Mouse (Mus musculus) C2C12 (cell line): ENCODE results near the gene Pkn3. TPM values are rescaled to one million over a fixed set of nuclear protein-coding genes. Genes with fewer than 3 reads are reported as not detected.
A peak's percentile ranks its signal among the peaks of the same experiment; 100 is the strongest.

ENCODE experiments used
- H3K27me3 ChIP-seq: one replicate; pipeline ENCODE4 v1.6.1; 2011; ENCODE audit not compliant: control insufficient read depth, insufficient read depth, insufficient read length
- H3K36me3 ChIP-seq: one replicate; pipeline ENCODE4 v1.6.1; 2011; ENCODE audit not compliant: control insufficient read depth, insufficient read depth
- H3K4me3 ChIP-seq: one replicate; pipeline ENCODE4 v1.5.1; 2011; ENCODE audit warnings: mild to moderate bottlenecking, control low read depth; ENCODE audit not compliant: poor library complexity, insufficient read depth, severe bottlenecking
- H3K79me2 ChIP-seq: one replicate; pipeline ENCODE4 v1.6.1; 2011; ENCODE audit not compliant: control insufficient read depth, insufficient read depth
- H3K79me3 ChIP-seq: one replicate; pipeline ENCODE4 v1.6.1; 2011; ENCODE audit warnings: low read depth, control low read depth
- H3ac ChIP-seq: one replicate; pipeline ENCODE3; 2011; ENCODE audit warnings: low read depth; ENCODE audit not compliant: control insufficient read depth, insufficient read length
- CEBPB ChIP-seq: IDR thresholded peaks from one replicate; pipeline ENCODE4 v1.6.1; 2011; ENCODE audit warnings: low read depth, mild to moderate bottlenecking, control low read depth, moderate library complexity
- CTCF ChIP-seq: IDR thresholded peaks from one replicate; pipeline ENCODE4 v1.5.1; 2011; ENCODE audit not compliant: control insufficient read depth, insufficient read depth, insufficient read length
- FOSL1 ChIP-seq: IDR thresholded peaks from one replicate; pipeline ENCODE4 v1.8.0; 2011; ENCODE audit warnings: mild to moderate bottlenecking, low read length; ENCODE audit not compliant: poor library complexity, insufficient read depth, severe bottlenecking
- MAX ChIP-seq: IDR thresholded peaks from one replicate; pipeline ENCODE4 v1.6.1; 2011; ENCODE audit warnings: mild to moderate bottlenecking, control low read depth
- MYOD1 ChIP-seq: IDR thresholded peaks from one replicate; pipeline ENCODE4 v1.6.1; 2011; ENCODE audit warnings: low read depth; ENCODE audit not compliant: control insufficient read depth, insufficient read length
- MYOG ChIP-seq: IDR thresholded peaks from one replicate; pipeline ENCODE4 v1.6.1; 2011; ENCODE audit not compliant: control insufficient read depth, insufficient read length; ENCODE audit errors: extremely low read depth
- USF1 ChIP-seq: IDR thresholded peaks from one replicate; pipeline ENCODE4 v1.6.1; 2011; ENCODE audit warnings: low read depth, mild to moderate bottlenecking, control low read depth, moderate library complexity
- polyA plus RNA-seq: library from polyadenylated mRNA; unstranded; fragments of >200 nt; fragmentation: generic; extraction: Trizol; gene quantifications from one replicate; pipeline ENCODE4 v1.2.1, GENCODE M21; 2012; ENCODE audit warnings: missing spikeins

Gene Pkn3
- polyA plus RNA-seq, 1 experiment: 5.5 TPM

DNA sequence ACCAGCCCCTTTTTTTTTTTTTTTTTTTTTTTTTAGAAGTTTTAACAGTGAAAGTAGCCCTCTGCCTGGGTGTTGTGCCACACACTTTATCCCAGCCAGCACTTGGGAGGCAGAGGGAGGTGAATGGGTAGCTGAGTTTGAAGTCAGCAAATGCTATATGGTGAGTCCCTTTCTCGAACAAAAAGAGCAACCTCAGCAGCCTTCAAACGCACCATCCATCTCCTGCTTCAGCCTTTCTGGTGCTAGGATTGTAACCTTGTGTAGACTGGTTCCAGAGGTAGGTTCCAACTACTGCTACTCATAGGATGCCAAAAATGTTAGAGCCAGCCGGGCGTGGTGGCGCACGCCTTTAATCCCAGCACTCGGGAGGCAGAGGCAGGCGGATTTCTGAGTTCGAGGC lies 1.0 kb upstream of the Pkn3 start:
- peaks cover 32% of the 10 kb centered on the region for H3K36me3 ChIP-seq
- no peaks in the 10 kb centered on the region for H3K79me3 ChIP-seq
- peaks cover 7% of the 10 kb centered on the region for H3K79me2 ChIP-seq
- TF ChIP-seq CEBPB (no peak), USF1 (no peak), MYOG (no peak), MAX (no peak), FOSL1 (no peak), MYOD1 (no peak), CTCF (no peak)
- H3K27me3 ChIP-seq: no peaks in the 10 kb centered on the region
- H3ac ChIP-seq: no peak overlapping the region
- H3K4me3 ChIP-seq: no peak overlapping the region

DNA sequence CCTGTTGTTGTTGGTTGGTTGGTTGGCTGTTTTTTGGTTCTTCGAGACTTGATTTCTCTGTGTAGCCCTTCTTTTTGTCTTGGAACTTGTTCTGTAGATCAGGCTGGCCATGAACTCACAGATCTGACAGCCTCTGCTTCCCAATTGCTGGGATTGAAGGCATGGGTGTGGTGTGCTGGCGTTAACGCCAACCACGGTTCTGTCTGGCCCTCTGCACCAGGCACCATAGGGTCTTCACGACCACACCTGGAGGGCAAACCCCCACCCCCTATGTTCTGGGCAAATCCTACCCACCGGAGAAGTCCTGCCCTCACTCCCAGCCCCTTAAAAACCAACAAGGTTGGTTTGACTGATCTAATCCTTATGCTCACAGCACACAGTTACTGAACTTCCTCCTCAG lies 525 bp upstream of the Pkn3 start:
- TF ChIP-seq MAX (no peak), MYOD1 (no peak), MYOG (no peak), USF1 (no peak), CTCF (no peak)
- Histone ChIP-seq H3K27me3 (no peaks in the 10 kb centered on the region), H3K4me3 (peak overlapping the region; percentile 56), H3K79me2 (peaks cover 7% of the 10 kb centered on the region), H3K79me3 (no peaks in the 10 kb centered on the region), H3ac (no peak overlapping the region), H3K36me3 (peaks cover 28% of the 10 kb centered on the region)

- Histone ChIP-seq H3K36me3 (peaks cover 14% of the 10 kb centered on the region), H3K79me3 (no peaks in the 10 kb centered on the region), H3ac (peak overlapping the region; percentile 1), H3K79me2 (peaks cover 1% of the 10 kb centered on the region), H3K27me3 (no peaks in the 10 kb centered on the region), H3K4me3 (peak overlapping the region; percentile 56)
- TF ChIP-seq CEBPB: no peak
- TF ChIP-seq CTCF: no peak
- TF ChIP-seq MYOG: no peak
- no peak for TF ChIP-seq USF1
- TF ChIP-seq MYOD1: no peak
- no peak for TF ChIP-seq MAX
- TF ChIP-seq FOSL1: no peak
These were observed 847 bp downstream of the Pkn3 start for GRCm38 (mm10) chr2:30078349-30078712.

DNA sequence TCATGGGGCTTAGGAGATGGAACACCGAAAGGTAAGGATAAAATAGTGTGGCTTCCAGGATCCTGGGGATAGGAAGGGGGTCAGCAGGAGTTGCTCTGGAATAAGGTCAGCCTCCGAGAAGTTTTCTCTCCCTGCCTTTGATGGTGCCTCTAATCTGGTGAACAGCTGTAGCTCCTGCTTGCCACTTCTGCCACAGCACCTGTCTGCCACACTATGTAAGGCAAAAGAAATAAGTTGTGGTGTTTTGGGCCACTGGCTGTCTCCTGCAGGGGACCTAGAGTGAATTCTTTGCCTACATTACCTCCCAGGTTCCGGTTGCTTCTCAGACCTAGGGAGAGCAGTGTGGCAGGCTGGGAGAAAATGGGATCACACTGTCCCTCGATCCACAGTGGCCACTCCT lies 1.3 kb downstream of the Pkn3 start:
- TF ChIP-seq CTCF: no peak
- H3K27me3 ChIP-seq: no peaks in the 10 kb centered on the region
- H3K79me3 ChIP-seq: no peaks in the 10 kb centered on the region
- H3K36me3 ChIP-seq: peaks cover 10% of the 10 kb centered on the region
- no peak overlapping the region for H3ac ChIP-seq
- H3K79me2 ChIP-seq: no peaks in the 10 kb centered on the region
- no peak overlapping the region for H3K4me3 ChIP-seq

DNA sequence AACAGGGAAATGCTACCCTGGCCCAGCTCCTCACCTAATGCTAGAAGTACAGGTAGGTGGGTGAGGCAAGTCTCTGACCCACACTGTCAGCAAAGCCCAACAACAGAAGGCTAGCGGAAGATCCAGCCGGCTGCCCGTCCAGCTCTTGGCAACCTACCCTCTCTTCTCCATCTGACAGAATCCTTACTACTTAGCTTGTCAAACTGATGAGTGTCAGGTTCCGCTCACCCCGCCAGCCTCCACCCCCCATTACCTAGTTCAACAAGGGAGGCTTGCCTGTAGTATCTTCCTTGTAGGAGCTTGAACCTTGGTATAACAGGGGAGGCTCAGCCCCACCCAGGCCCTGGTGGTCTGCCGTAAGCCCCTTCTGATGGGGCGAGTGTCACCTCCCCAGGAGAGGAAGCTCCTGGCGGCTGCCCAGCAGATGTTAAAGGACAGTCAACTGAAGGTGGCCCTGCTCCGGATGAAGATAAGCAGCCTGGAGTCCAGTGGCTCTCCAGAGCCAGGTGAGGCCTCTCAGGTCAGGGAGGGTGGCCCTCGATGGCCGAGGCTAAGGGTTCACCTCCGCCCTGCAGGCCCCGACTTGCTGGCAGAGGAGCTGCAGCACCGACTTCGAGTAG lies 2.8 kb downstream of the Pkn3 start:
- TF ChIP-seq CEBPB (no peak), MYOG (no peak), MYOD1 (no peak), MAX (no peak), FOSL1 (no peak), CTCF (no peak), USF1 (no peak)
- H3K36me3 ChIP-seq: no peaks in the 10 kb centered on the region
- H3ac ChIP-seq: no peak overlapping the region
- H3K79me2 ChIP-seq: no peaks in the 10 kb centered on the region
- no peaks in the 10 kb centered on the region for H3K27me3 ChIP-seq
- no peak overlapping the region for H3K4me3 ChIP-seq
- H3K79me3 ChIP-seq: no peaks in the 10 kb centered on the region

DNA sequence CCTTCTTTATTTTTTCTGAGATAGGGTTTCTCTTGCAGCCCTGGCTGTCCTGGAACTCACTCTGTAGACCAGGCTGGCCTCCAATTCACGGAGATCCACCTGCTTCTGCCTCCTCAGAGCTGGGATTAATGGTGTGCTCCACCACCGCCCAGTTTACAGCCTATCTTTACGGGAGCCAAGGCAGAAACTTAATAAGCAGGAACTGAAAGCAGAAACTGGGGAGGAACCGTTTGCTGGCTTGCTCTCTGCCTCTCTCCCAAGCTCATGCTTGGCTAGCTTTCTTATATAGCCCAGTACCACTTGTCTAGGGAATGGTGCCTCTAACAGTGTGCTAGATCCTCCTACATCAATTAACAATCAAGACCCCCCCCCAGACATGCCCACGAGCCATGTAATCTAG lies 6.6 kb downstream of the Pkn3 start:
- Histone ChIP-seq H3K27me3 (no peaks in the 10 kb centered on the region), H3K36me3 (no peaks in the 10 kb centered on the region), H3K4me3 (no peak overlapping the region), H3K79me2 (no peaks in the 10 kb centered on the region), H3K79me3 (no peaks in the 10 kb centered on the region), H3ac (no peak overlapping the region)
- no peak for TF ChIP-seq FOSL1
- no peak for TF ChIP-seq MYOG
- no peak for TF ChIP-seq MYOD1
- no peak for TF ChIP-seq CEBPB
- no peak for TF ChIP-seq USF1
- TF ChIP-seq CTCF: no peak
- no peak for TF ChIP-seq MAX
